Mouse (Mus musculus) intestine, embryonic 14.5 days (tissue): ENCODE data around the gene Olfr804. TPM values are rescaled to one million over a fixed set of nuclear protein-coding genes. Genes with fewer than 3 reads are reported as not detected.

Source experiments
- microRNA-seq: library from miRNA; unstranded; fragments of <30 nt; microRNA quantifications from one replicate; pipeline ENCODE4, GENCODE M21; 2016
- polyA plus RNA-seq: library from polyadenylated mRNA; unstranded; fragments of >200 nt; fragmentation: Nextera tagmentation; extraction: Ambion mirVana; gene quantifications from 2 replicates; pipeline ENCODE4 v1.2.1, GENCODE M21; 2014

Olfr804 gene
- polyA plus RNA-seq, 1 experiment from 2014 or later: not detected

Small RNAs within 50 kb of the gene (microRNA-seq; reads per million reads assigned to microRNA genes)
- not detected for gene Gm24485

Other genes with a start within 250 kb of the Olfr804 start
- not detected in 2 replicates for gene Olfr787, start 241.3 kb upstream of the Olfr804 start, polyA plus RNA-seq
- gene Olfr788, start 232.2 kb upstream of the Olfr804 start, polyA plus RNA-seq: not detected in 2 replicates
- gene Olfr789, start 218.5 kb upstream of the Olfr804 start, polyA plus RNA-seq: not detected in 2 replicates
- gene Olfr790, start 204.7 kb upstream of the Olfr804 start, polyA plus RNA-seq: not detected in 2 replicates
- gene Olfr791, start 181.4 kb upstream of the Olfr804 start, polyA plus RNA-seq: not detected in 2 replicates
- gene Olfr792, start 164.0 kb upstream of the Olfr804 start, polyA plus RNA-seq: not detected in 2 replicates
- not detected in 2 replicates for gene Olfr794, start 135.6 kb upstream of the Olfr804 start, polyA plus RNA-seq
- not detected in 2 replicates for gene Olfr796, start 90.6 kb upstream of the Olfr804 start, polyA plus RNA-seq
- not detected in 2 replicates for gene Olfr798, start 75.3 kb upstream of the Olfr804 start, polyA plus RNA-seq
- gene Olfr799, start 65.7 kb upstream of the Olfr804 start, polyA plus RNA-seq: not detected in 2 replicates
- not detected in 2 replicates for gene Olfr800, start 45.5 kb upstream of the Olfr804 start, polyA plus RNA-seq
- not detected in 2 replicates for gene Olfr801, start 29.3 kb upstream of the Olfr804 start, polyA plus RNA-seq
- not detected in 2 replicates for gene Olfr802, start 15.0 kb upstream of the Olfr804 start, polyA plus RNA-seq
- not detected in 2 replicates for gene Olfr803, start 8.9 kb upstream of the Olfr804 start, polyA plus RNA-seq
- not detected in 2 replicates for gene Olfr805, start 26.2 kb downstream of the Olfr804 start, polyA plus RNA-seq
- not detected in 2 replicates for gene Olfr806, start 38.7 kb downstream of the Olfr804 start, polyA plus RNA-seq
- gene Olfr807, start 54.6 kb downstream of the Olfr804 start, polyA plus RNA-seq: not detected in 2 replicates
- not detected in 2 replicates for gene Olfr808, start 62.3 kb downstream of the Olfr804 start, polyA plus RNA-seq
- not detected in 2 replicates for gene Olfr809, start 71.4 kb downstream of the Olfr804 start, polyA plus RNA-seq
- gene Olfr810, start 91.7 kb downstream of the Olfr804 start, polyA plus RNA-seq: not detected in 2 replicates
- not detected in 2 replicates for gene Olfr811, start 101.2 kb downstream of the Olfr804 start, polyA plus RNA-seq
- gene Olfr812, start 142.9 kb downstream of the Olfr804 start, polyA plus RNA-seq: not detected in 2 replicates
- not detected in 2 replicates for gene Olfr813, start 152.2 kb downstream of the Olfr804 start, polyA plus RNA-seq
- not detected in 2 replicates for gene Olfr814, start 176.6 kb downstream of the Olfr804 start, polyA plus RNA-seq
- gene Olfr815, start 202.7 kb downstream of the Olfr804 start, polyA plus RNA-seq: not detected in 2 replicates
- gene Olfr816, start 212.4 kb downstream of the Olfr804 start, polyA plus RNA-seq: not detected in 2 replicates
- not detected in 2 replicates for gene Olfr818, start 245.9 kb downstream of the Olfr804 start, polyA plus RNA-seq